Mouse (Mus musculus): ENCODE results near the gene H2-Eb1.
"Not testable (repeated sequence)": the region's sequence is repeated elsewhere in the genome, so short reads cannot be mapped to it uniquely, and the experiment has no call there.

H2-Eb1 gene

DNA sequence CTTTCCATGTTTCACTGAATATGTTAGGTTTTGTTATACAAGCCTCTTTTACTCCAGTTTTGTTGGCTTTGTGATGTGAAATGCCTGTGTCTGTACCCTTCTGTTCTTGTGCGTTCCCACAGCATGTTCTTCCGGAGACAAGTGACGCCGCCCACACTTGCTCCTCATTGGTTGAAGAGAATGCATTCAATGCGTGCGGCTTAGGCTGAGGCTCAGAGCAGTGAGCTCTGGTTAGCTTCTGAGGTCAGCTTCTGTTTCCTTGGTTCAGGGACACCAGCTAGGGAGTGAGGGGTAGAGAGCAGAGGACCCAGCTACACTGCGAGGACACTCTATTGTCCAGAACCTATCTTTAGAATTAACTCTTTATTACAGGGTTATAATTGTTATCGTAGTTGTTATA is 14.1 kb upstream of the H2-Eb1 start:
- peak; percentile 88 to 91 for DNase-seq (ENCODE audit: low spot score in 2 of 2)

DNA sequence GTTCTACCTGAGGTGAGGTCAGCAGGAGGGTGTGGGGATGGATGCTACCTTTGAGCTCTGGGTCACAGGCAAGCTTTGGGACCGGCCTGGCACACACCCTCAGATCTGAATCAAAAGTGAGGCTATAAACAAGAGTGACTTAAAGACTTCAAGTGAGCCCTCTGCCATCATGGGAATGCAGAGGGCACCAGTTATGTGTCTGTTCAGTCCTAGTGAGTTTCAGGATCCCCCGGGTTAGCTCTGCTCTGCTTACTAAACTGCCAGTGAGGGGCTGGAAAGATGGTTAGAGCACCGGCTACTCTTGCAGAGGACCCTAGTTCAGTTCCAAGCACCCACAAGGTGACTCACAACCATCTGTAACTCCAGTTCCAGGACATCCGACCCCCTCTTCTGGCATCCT is 13.1 kb upstream of the H2-Eb1 start:
- DNase-seq (ENCODE audit: low spot score in 2 of 2) = no peak

DNA sequence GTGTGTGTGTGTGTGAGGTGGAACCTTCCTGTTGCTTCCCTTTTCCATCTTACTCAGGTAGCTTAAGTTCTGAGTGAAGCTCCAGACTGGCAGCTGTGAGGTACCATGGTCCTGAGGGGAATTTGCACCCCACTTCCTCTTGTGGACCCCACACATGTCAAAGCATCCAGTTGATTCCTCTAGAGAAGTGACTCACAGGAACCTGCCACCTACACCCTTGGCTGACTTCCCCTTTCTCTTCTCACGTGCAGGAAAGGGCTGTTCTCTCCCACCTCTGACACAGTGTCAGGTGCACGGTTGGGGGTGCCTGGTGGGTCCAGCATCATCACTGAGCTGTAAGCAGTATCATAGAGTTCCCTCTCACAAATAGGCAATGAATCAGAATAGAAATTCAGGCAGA is 12.1 kb upstream of the H2-Eb1 start:
- no peak for DNase-seq (ENCODE audit: low spot score in 2 of 2)

DNA sequence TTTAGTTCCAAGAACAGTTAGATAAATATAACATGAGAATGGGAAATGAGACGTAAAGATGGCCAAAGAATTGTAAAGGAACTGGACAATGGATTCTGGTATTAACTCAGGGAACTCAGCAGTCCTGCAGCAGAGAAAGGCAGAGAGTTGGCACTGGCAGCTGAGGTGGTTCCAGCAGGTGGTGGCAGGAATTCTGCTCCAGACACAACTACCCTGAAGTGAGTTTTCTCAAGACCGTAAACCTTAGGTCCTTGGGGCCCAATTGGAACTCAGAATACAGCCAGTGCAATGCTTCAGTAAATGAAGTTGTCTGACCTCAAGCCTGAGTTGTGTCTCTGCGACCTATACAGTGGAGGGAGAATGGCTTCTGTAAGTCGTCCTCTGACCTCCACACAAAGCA is 11.4 kb upstream of the H2-Eb1 start:
- no peak for DNase-seq (ENCODE audit: low spot score in 2 of 2)

DNA sequence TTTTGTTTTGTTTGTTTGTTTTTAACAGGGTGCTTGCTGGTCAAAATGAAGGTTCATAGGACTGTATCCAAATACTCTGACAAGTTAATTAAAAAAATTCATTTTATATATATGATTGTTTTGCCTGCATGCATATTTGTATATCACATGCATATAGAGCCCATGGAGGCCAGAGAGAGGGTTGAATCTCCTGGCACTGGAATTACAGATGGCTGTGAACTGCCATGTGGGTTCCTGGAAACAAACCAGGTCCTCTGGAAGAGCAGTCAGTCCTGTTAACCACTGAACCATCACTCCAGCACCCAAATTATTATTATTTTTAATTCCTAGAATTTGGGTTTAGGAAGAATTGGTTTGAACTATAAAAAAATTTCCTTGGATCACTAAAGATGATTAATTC is 10.4 kb upstream of the H2-Eb1 start:
- DNase-seq (ENCODE audit: low spot score in 2 of 2) = no peak

DNA sequence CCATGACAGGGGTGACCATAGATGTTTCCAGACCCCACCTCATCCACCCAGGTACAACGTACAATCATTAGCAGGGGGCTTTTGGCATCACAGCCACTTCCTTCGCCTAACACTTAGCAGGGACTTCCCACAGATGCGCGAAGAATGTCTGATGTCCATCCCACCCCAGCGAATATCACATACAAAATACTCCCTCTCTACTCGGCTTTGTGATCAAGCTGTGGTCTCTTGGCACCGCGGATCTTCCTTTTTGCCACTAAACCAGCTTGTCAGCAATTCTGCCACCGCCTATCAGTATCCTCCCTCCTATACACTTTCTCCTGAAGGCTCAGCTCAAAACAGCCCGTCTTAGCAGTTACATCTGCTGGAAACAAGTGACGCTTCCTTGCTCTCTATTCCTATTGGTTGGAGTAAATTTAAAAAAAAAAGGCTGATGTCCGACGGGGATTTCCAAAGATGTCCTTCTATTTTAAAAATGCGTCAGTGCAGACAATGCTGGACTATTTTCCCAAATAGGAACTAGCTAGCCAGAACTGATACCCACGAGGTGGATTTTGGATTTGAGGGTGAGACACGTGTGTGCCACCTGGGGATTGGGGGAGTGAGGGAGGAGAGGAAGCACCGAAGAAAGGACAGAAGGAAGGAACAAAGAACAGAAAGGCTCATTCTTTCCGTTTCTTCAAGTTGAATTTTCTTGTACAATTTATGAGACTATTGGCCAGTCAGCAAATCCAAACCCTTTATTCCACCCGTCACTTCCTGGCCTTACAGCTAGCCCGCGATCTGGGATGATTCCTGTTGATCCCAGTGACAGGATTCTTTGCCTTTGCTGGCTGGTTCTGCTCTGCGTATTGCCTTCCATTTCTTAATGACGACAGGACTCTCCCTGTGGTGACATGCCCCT is 9.5 kb upstream of the H2-Eb1 start:
- peak; percentile 47 to 53 for DNase-seq (ENCODE audit: low spot score in 2 of 2)

DNA sequence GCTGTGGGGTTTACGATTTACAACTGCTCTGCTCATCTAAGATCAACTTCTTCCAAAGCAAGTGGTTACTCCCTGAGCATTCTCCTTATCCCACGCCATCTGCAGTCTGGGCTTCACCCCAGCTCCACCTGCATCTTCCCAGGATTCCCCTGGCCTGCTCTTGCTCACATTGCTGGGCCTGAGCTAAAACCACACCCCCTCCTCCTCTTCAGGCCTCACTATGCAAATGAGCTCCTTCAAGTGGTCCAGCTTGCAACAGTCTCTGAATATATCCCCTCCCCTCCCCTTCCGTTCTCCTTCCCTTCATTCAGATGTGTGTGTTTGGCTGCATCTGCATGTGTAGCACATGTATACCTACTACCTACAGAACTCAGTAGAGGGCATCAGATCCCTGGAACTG is 6.3 kb upstream of the H2-Eb1 start:
- no peak for DNase-seq (ENCODE audit: low spot score in 2 of 2)

DNA sequence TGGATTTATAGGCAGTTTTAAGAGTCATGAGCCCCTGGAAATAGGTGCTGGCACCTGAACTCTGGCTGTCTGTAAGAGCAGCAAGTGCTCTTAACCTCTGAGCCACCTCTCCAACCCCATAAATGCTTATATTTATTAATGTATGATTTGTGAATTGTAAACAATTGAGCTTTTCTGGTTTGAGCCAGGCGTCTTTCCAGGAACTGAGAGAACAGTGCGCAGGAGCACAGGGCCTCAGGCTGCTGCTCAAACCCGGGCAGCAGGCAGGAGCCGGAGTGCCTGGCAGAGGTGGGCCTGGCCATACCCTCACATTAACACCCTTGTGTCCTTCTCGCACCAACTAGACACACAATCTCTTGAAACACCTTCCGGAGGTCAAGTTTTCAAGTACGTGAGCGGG is 5.6 kb upstream of the H2-Eb1 start:
- no peak for DNase-seq (ENCODE audit: low spot score in 2 of 2)

DNA sequence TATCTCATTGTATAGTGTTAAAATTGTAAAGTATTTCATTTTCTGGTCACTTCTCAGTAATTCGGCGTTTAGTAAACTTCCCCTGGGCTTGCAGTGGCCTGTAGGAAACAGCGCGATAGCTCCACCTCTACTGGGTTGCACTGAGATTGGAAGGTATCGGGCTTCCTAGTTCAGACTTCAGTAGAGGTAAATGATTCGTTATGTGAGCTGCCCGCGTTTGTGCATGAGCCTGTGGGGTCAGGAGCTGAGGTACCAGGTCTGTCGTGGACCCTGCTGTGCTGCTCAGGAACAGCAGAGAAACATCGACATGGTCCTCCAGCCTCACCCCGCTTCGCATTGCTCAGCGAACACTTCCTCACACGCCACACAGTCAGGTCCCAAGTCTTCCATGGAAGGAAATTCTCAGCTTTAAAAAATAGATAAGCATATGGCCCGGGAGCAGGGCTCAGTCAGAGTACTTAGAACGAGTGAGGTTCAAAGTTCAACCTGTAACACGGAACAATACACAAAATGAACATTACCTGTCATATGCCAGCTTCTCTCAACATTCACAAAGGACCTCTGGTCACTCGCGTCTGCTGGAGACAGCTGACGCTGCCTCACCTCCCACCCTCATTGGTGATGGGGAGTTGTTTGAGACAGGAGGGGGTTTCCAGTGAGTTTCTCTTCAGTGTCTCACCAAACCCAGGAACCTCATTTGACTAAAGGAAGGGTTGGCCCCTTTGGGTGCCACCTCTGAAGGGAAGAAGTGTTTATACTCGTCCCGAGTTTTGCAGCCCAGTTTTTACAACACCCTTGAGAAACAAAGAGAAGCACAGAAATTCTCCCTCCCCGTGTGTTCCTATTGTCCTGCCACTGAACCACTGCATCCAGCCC is 4.7 kb upstream of the H2-Eb1 start:
- DNase-seq (ENCODE audit: low spot score in 2 of 2) = no peak

GRCm38 (mm10) chr17:34301670-34302190 is 3.9 kb upstream of the H2-Eb1 start:
- DNase-seq (ENCODE audit: low spot score in 2 of 2) = no peak

DNA sequence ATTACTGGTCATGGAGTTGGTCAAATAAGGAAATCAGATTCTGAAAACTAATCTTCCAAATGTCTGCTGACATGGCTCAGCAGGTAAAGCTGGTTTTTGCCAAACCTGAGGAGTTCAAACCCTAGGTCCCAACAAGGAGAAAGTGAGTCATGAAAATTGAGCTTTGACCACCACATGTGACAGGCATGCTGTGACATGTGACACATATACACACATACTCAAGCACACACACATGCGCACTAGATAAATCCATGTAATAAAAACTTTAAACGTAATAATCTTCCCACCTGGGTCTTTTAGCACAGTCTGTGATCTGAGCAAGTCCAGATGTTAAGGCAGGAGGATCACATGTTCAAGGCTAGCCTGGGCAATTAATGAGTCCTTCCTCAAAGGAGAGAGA is 1.9 kb upstream of the H2-Eb1 start:
- DNase-seq (ENCODE audit: low spot score in 2 of 2) = no peak

GRCm38 (mm10) chr17:34304751-34305150 is 916 bp upstream of the H2-Eb1 start:
- peak; percentile 79 to 82 for DNase-seq (ENCODE audit: low spot score in 2 of 2)

DNA sequence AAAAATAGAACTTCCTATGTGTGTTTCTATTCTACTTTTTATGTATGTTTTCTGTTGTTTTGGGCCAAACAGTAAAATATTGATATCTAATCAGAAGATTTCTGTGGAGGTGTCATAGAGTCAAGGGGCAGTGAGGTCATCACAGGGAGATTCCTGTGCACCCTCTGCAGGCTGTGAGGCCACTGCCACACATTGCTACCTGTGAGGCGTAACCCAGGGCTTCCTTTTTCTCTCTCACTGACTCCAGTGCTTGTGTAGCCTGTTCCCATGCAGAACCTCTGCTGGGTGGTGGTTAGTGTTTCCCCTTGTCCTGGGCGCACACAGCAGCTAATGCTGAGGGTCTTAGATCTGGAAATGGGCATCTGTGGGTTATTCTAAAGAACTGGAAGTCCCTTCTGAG is 740 bp downstream of the H2-Eb1 start:
- DNase-seq (ENCODE audit: low spot score in 2 of 2) = no peak

GRCm38 (mm10) chr17:34307216-34307615 is 1.5 kb downstream of the H2-Eb1 start:
- DNase-seq (ENCODE audit: low spot score in 2 of 2) = no peak

GRCm38 (mm10) chr17:34308161-34308560 is 2.5 kb downstream of the H2-Eb1 start:
- no peak for DNase-seq (ENCODE audit: low spot score in 2 of 2)

- DNase-seq (ENCODE audit: low spot score in 2 of 2) = no peak
Observed at GRCm38 (mm10) chr17:34309225-34309624, 3.6 kb downstream of the H2-Eb1 start.

- peak; percentile 82 to 84 for DNase-seq (ENCODE audit: low spot score in 2 of 2)
Observed at GRCm38 (mm10) chr17:34309683-34310385, 4.2 kb downstream of the H2-Eb1 start.

GRCm38 (mm10) chr17:34310526-34310925 is 4.9 kb downstream of the H2-Eb1 start:
- not testable (repeated sequence) for DNase-seq (ENCODE audit: low spot score in 2 of 2)

GRCm38 (mm10) chr17:34312185-34312584 is 6.5 kb downstream of the H2-Eb1 start:
- DNase-seq (ENCODE audit: low spot score in 2 of 2) = no peak

- peak; percentile 55 to 81 for DNase-seq (ENCODE audit: low spot score in 2 of 2)
Observed at GRCm38 (mm10) chr17:34313393-34313792, 7.7 kb downstream of the H2-Eb1 start.

DNA sequence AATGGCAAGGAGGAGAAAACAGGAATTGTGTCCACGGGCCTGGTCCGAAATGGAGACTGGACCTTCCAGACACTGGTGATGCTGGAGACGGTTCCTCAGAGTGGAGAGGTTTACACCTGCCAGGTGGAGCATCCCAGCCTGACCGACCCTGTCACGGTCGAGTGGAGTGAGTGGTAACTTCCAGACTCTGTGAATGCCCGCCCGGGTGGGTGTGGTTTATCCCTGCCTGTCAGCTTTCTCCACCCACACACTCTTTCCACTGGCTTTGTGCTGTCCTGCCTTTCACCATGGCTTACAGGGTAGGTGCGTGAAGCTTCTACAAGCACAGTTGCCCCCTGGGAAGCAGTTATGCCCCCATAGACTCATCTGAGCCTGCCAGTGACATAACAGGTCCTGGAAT is 8.6 kb downstream of the H2-Eb1 start:
- DNase-seq (ENCODE audit: low spot score in 2 of 2) = no peak

DNA sequence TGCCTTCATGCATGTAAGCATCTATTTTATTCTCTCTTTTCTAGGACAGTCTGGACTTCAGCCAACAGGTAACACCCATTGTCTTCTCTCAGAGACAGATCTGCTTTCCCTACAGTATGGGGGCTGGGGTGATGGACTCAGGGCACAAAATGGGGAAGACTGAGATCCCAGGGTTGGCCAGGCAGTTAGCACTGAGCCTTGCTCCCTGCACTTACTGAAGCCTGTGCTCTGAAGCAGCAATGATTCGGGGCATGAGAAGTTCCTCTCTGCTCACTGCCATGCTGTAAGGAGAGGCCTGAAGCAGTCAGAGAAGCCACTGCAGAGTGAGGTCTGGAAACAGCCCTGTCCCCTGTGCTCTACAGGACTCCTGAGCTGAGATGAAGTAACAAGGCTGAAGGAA is 9.8 kb downstream of the H2-Eb1 start:
- DNase-seq (ENCODE audit: low spot score in 2 of 2) = no peak
